Mouse (Mus musculus) heart, postnatal 36 days (tissue): ENCODE results near the gene Tmem37. TPM values are rescaled to one million over a fixed set of nuclear protein-coding genes. Genes with fewer than 3 reads are reported as not detected.

Source experiments
- DNase-seq, 2 experiments: peaks; one replicate each; pipeline ENCODE4 v3.0.0; 2021 to 2022
- intact Hi-C: fragments of 180-260 bp; cut with DNase I; formaldehyde crosslinking; loops from one replicate; pipeline ENCODE4 v1.15.1; 2025
- total RNA-seq, 2 experiments: library from RNA; stranded (reverse); gene quantifications; 2 replicates each; pipeline ENCODE4 v1.2.3; 2021

The Tmem37 gene
- total RNA-seq, 2 experiments from 2014 or later = 5.4 to 8.8 TPM

DNA sequence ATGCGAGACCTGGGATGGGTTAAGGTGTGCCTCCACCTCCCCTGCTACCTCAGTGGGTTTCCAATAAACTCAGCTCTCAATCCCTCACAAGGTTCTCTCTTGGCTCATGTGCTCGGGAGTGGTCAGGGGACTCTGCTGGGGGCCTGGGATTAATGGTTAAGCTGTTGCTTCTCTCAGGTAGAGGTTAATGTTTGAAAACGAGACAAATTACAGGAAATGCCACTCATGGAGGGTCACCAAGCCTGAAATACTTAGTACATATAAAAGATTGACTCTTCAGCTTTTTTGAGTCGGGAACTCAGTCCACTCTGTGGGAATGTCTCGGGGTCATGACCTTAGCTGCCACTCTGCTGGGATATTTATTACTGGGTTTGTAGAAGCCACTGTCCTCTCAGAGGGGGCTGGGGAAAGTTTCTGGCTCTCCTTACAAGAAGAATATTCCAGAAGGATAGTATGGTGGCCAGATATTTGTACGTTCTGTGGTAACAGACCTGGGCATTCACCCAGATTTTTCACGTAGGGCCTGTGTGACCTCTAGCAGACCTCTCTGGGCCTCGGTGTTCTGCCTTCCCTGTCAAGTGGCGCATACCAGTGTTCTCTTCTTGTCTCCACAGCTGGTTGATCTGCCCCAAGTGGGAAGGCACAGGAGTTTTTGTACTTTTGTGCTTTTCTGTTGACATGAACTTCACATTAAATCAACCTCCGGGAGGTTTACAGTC, 49.4 kb downstream of the Tmem37 start:
- intact Hi-C loops = no loop called here
- DNase-seq = no peak

DNA sequence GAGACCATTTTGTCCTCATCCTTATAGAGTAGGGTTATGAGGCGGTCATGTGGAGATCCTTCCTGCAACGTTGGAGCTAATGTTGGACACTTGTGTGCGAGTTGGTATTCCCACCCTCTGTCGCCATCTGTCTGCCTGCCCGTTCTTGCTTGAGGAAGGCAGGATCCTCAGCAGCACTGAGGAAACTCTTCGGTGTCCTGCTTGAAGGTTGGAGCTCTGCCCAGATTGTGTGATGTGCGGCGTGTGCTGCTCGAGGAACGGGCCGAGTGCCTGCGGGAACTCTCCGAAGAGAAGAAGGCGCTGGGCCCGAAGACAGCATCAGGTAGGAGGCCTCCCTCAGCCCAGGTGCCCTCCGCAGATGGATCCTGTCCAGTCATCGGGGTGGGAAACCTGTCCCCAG, 51.9 kb downstream of the Tmem37 start:
- intact Hi-C loops = no loop called here
- no peak for DNase-seq

DNA sequence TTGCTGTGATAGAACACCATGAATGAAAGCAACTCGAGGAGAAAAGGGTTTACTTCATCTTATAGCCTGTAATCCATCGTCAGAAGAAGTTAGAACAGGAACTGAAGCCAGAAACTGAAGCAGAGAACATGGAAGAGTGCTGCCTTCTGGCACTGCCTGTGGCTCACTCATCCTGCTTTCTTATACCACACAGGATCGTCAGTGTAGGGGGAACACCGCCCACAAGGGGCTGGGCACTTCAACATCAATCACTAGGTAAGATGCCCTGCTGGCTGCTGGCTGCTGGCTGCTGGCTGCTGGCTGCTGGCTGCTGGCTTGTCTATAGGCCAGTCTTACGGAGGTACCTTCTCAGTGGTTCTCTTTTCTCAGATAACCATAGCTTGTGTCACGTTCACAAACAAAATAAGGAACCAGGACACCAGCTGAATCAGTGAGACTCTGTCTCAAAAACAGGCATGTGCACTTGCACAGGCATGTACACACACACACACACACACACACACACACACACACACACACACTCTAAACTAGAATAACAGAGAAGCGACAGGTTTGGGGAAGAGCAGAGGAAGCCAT, 53.5 kb downstream of the Tmem37 start:
- no peak for DNase-seq
- intact Hi-C loops = no loop called here

DNA sequence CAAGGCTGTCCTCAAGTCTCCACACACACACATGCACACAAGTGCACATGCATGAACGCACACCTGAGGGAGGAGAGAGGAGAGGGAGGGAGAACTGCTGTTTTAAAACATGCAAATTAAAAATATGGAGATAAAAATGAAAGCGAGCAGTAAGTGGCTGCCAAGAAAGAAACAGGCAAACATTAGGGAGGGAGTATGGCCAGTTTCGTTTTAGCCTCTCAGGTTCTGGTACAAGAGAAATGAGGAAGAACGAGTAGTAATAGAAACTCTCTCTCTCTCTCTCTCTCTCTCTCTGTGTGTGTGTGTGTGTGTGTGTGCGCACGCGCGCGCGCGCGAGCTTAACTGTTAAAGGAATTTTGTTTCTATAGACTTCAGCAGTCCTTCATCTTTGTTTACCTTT, 54.4 kb downstream of the Tmem37 start:
- intact Hi-C loops = loop anchor here (10.0 kb wide), 1 partner anchor 565 kb away; no protein-coding TSS in a partner anchor

DNA sequence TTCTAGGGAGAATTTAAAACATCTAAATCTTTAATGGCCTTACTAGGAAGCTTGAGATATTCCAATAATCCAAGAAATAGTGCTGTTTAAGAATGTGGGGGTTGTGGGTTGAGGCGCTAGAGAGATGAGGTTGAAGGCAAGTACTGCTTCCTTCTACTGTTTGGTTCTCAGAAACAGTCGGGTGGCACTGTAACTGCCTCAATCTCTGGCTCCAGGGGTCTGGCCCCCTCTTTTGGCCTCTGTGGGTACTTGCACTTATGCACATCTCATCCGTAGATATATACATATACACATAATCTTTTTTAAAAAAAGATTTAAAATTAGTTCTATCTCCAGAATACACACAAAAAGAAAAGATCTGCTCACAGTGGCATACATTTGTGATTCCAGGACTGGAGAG, 55.0 kb downstream of the Tmem37 start:
- intact Hi-C loops = loop anchor here (10.0 kb wide), 1 partner anchor 564 kb away; no protein-coding TSS in a partner anchor
- DNase-seq = no peak

More for the DNA sequence above, 54.4 kb downstream of the Tmem37 start:
- DNase-seq = no peak

Other genes with a start within 250 kb of the Tmem37 start
- 10 to 100 TPM; 30.6 to 31.2 TPM for gene Ptpn4, start 236.5 kb downstream of the Tmem37 start, total RNA-seq
- 1 to 10 TPM; 9.6 to 10.0 TPM for gene Tmem177, start 160.9 kb downstream of the Tmem37 start, total RNA-seq
- not detected for gene Cfap221, start 76.8 kb downstream of the Tmem37 start, total RNA-seq
- not detected for gene Sctr, start 67.2 kb downstream of the Tmem37 start, total RNA-seq
- gene Dbi, start 47.0 kb upstream of the Tmem37 start, total RNA-seq = 100 to 1,000 TPM; 268 to 306 TPM
- gene 3110009E18Rik, start 47.1 kb upstream of the Tmem37 start, total RNA-seq = 1 to 10 TPM; 4.3 to 7.5 TPM
- 10 to 100 TPM; 26.4 to 27.9 TPM for gene Steap3, start 198.6 kb upstream of the Tmem37 start, total RNA-seq